Mouse (Mus musculus) cerebellum, postnatal 25 days (tissue): ENCODE data around the gene Cwf19l1.
A peak's percentile ranks its signal among the peaks of the same experiment; 100 is the strongest.
"Not testable (repeated sequence)": the region's sequence is repeated elsewhere in the genome, so short reads cannot be mapped to it uniquely, and the experiment has no call there.

Experiments used
- DNase-seq, 2 experiments: peaks; one replicate each; pipeline ENCODE4 v3.0.0; 2021; ENCODE audit warnings: mixed read lengths in 2 of 2

Gene Cwf19l1

DNA sequence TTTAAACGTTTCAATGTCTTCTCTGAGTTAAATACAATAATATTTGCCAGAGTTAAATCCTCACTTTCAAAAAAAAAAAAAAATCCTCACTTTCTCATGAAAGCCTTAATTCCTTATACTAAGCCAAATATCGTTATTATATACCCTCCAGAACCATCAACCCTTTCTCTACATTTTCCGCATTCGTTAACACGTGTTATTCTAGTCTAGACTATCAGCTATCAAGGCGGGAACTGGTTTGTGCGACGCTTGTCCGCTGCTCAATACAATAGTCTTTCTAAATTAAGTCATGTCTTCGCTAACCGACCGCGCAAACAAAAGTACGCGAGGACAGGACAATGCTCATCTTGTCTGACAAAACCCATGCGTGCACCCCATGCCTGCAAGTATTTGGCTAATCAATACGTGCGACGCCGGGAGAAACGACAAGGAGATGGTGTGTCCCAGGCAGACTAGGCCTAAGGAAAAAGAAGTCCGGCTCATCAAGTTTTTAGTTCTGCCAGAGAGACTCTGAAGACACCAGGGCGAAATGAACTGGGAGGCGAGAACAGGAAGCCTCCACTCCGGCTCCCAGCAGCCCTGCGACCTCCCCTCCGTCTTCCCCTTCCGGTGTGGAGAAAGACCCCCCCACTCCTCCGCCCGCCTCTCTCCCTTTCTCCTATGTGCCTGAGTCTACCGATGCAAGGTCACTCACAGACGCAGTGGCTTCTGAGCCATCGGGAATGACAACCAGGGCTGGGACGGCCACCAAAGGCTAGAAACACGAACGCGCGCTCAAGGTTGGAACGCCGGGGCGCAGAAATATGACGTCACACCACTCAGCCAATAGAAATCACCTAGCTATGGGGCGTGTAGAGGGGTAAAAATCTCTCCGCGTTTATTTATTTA is at the start of gene Cwf19l1:
TSS of gene Cwf19l1 (minus strand) at position 805 of the 888 bp plus-strand sequence.
- peak; percentile 91 to 94 for DNase-seq

- no peak for DNase-seq
Observed at GRCm38 (mm10) chr19:44183968-44184367, 48.3 kb upstream of the Cwf19l1 start.

DNA sequence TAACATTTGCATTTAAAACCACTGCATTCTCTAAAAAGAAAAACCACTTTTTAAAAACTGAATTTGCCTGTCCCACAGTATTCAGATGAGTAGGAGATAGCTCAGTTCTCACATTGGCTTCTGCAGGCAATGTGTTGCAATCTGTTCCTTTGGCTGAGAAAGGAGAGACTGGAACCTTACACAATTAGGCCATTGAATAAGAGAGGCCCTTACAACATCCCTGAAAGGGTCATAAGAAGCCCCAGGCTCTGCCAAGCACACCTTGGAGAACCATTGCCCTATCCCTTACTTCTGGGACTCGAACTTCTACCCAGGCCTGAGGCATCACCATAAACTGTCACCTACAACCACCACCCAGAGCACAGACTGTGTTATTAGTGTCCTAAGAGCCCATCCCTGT is 44.8 kb upstream of the Cwf19l1 start:
- no peak for DNase-seq

- no peak for DNase-seq
Observed at GRCm38 (mm10) chr19:44176741-44177140, 41.1 kb upstream of the Cwf19l1 start.

- DNase-seq = no peak
Observed at GRCm38 (mm10) chr19:44174835-44175234, 39.2 kb upstream of the Cwf19l1 start.

- DNase-seq = peak in 1 of 2 experiments; percentile 22
Observed at GRCm38 (mm10) chr19:44161515-44161914, 25.8 kb upstream of the Cwf19l1 start.

- no peak for DNase-seq
Observed at GRCm38 (mm10) chr19:44159386-44159785, 23.7 kb upstream of the Cwf19l1 start.

GRCm38 (mm10) chr19:44157005-44157404 is 21.3 kb upstream of the Cwf19l1 start:
- no peak for DNase-seq

- no peak for DNase-seq
Observed at GRCm38 (mm10) chr19:44153781-44154180, 18.1 kb upstream of the Cwf19l1 start.

DNA sequence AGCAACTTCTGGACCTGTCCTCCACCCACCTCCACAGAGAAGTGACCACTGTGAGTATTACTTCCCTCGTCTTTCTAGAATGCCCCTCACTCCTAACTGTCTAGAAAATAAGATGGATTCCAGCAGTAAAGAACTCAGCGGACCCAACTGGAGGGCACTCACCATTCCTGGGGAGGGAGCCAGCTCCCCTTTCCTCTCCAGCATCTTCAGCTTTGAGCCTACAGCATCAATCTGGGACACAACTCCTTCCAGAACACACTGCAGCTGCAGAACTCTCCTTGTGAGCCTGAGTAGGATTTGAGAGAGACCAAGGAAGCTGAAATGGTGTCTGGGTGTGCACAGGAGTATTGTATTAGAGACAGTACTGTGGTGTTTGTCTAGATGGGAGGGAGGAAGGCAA is 13.3 kb upstream of the Cwf19l1 start:
- DNase-seq = no peak

- no peak for DNase-seq
Observed at GRCm38 (mm10) chr19:44148345-44148744, 12.7 kb upstream of the Cwf19l1 start.

GRCm38 (mm10) chr19:44146951-44147350 is 11.3 kb upstream of the Cwf19l1 start:
- peak in 1 of 2 experiments; percentile 15 for DNase-seq

DNA sequence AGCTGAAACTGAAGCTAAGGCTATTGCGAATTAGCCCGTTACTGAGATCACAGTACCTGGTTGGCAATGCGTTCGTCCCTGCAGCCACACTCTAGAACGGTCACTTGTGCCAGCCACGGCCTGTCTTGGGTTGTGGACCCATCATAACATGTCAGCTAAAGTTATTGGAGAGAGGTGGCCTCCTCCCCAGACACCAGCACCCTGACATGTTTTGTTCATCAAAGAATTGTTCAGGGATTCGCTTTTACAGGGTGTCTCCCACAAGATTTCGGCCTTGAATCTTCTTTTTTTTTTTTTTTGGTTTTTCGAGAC is 10.8 kb upstream of the Cwf19l1 start:
- no peak for DNase-seq

GRCm38 (mm10) chr19:44145702-44146567 is 10.3 kb upstream of the Cwf19l1 start, which contains the start of gene Bloc1s2:
Gene Bloc1s2, minus strand, starts transcription at chr19:44146446.
- peak; percentile 90 to 94 for DNase-seq

- no peak for DNase-seq
Observed at GRCm38 (mm10) chr19:44144366-44144765, 8.7 kb upstream of the Cwf19l1 start.

DNA sequence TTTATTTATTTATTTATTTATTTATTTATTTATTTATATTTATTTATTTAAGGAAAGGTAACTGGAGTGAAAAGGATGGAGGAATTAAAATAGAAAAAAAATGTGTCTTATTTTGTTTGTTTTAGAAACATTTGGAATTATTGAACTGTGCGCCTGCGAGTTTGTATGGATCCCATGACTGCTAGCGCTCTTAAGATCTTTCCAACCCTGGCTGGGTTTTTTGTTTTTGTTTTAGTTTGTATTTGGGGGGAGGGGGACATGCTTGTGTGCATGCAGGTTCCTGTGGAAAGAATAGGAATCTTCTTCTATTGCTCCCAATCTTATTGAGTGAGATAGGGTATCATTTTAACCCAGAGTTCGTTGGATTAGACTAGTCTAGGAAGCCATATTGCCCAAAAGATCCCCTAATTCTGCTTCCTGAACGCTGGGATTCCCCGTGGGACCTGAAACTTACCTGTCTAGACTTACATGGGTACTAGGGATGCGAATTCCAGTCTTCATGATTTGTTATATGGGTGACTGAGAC is 347 bp upstream of the Cwf19l1 start:
- peak; percentile 27 to 36 for DNase-seq

- DNase-seq = no peak
Observed at GRCm38 (mm10) chr19:44132917-44133316, 2.8 kb downstream of the Cwf19l1 start.

- DNase-seq = no peak
Observed at GRCm38 (mm10) chr19:44128560-44128959, 7.1 kb downstream of the Cwf19l1 start.

DNA sequence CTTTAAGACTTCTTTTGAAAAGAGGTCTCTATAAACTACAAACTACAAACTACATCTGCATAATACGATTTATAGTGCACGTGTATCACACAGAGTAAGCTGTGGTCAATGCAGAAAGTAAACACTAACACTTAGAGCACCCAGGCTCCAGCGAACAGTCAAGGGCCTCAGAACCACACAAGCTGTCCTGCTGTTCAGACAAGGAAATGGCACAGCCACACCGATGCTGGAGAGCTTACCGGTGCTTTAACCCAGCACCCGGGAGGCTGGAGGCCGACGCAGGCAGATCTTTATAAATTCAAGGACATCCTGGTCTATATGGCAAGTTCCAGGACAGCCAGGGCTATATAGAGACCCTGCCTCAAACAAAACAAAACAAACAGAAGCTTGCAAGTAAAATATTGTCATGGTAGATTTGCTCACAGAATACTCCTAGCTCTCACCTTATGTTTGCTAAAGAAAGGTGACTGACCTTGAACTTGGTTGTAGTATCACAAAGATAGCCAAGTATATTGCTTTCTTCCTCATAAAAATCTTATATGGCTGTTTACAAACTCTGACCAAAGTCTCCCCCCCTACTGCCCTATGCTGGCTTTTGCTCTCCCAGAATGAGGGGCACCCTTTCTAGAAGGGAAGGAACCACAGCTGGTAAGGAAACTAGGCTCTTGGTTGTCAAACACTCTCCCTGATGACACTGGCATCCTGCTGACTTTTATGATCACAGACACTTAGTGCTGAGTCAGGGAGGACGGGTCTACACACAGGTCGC is 7.8 kb downstream of the Cwf19l1 start:
- DNase-seq = no peak

DNA sequence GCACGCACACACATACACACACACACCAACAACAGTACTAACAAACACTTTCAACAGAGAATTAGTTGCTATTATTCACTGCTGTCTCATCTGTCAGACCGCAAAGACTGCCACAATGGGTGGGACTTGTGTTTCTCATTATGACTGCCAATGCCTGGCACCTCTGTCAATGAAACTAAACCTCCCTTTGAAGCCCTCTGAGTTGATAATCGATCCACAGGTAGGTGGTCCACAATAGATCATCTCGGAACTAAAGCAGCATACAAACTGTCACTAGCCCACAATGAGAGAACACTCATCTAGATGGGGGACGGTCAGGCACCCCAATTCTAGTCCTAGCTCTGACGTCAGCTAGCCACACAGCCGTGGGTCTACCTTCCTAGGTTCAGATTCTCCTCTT is 14.5 kb downstream of the Cwf19l1 start:
- no peak for DNase-seq

GRCm38 (mm10) chr19:44120686-44121085 is 15.0 kb downstream of the Cwf19l1 start:
- DNase-seq = not testable (repeated sequence)

DNA sequence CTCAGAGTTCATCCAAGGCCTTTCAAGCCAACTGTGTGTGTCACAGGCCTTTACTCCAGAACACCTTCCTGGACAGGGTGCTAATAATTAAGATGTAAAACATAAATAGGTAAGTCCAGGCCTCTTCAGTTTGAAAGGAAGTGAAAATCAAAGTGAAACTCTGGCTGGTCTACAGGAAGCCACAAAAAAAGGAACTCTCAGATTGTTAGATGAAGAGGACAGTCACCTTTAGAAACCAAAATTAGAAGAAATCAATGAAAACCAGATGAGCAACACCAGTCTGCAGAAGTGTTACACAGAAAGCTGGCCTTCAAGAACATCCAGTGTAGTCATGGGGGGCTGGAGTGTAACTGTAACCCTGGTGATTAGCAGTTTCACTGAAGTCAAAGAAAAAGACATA is 17.9 kb downstream of the Cwf19l1 start:
- DNase-seq = no peak

GRCm38 (mm10) chr19:44111706-44112105 is 24.0 kb downstream of the Cwf19l1 start:
- peak in 1 of 2 experiments; percentile 13 for DNase-seq
